Mouse (Mus musculus): Measurements from ENCODE around the gene H1foo.

DNA sequence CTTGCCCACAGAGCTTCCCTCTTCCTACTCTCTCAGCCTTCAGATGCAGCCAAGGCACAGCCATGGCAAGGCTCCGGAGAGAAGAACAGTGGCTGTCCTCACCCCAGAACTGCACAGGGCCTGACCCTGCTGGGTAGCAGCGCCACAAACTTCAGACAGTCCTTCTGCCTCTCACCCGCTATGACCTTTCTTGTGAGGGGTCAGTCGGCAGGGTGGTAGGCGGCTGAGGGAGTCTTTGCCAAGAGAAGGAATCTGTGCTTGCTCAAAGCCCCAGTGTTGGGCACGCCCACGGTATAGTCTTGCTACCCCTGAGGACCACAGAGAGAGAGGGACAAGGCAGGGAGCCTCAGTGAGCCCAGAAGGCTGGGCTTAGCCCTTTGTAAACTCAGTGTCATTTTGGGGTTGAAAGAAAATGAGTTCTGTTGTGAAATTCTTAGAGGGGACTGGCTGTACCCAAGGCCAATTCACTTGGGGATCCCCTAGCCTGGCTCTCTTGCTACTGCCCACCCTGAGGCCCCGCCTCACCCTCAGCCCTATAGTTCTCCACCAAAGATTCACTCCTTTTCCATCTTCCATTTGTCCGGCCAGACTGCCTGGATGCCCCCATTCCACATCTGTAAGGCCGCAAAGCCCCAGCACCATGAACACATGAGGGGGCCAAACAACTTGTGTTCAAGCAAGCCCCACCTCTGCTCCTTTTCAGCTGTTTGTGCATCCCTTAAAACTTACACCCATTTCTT, 47.3 kb downstream of the H1foo start:
- no peak for TF ChIP-seq CTCF (IDR thresholded peaks at IDR 0.05; ENCODE audit: low read depth, low read length)
- TF ChIP-seq TAL1 (conservative IDR thresholded peaks at IDR 0.05; ENCODE audit: low read depth, low read length) = no peak
- no peak for TF ChIP-seq GATA1 (IDR thresholded peaks at IDR 0.05; ENCODE audit: borderline replicate concordance, low read length)
- no peak for TF ChIP-seq POLR2AphosphoS5 (IDR thresholded peaks at IDR 0.05; ENCODE audit: insufficient replicate concordance, low read depth, low read length)
